Mouse (Mus musculus) kidney, postnatal 10 days (tissue): Measurements from ENCODE around the gene Setd6.
A peak's percentile ranks its signal among the peaks of the same experiment; 100 is the strongest.

ENCODE experiments used
- DNase-seq: peaks from one replicate; pipeline ENCODE4 v3.0.0; 2021; ENCODE audit warnings: mixed read lengths

Gene Setd6

GRCm38 (mm10) chr8:95711029-95711428 is 4.7 kb upstream of the Setd6 start:
- no peak for DNase-seq

- no peak for DNase-seq
Measured at GRCm38 (mm10) chr8:95712395-95712794, 3.3 kb upstream of the Setd6 start.

- DNase-seq = peak; percentile 78
Measured at GRCm38 (mm10) chr8:95713100-95714010, 2.3 kb upstream of the Setd6 start.

- no peak for DNase-seq
Measured at GRCm38 (mm10) chr8:95714367-95714766, 1.3 kb upstream of the Setd6 start.

- no peak for DNase-seq
Measured at GRCm38 (mm10) chr8:95714837-95715413, 756 bp upstream of the Setd6 start.

- no peak for DNase-seq
Measured at GRCm38 (mm10) chr8:95716546-95717335, 1.1 kb downstream of the Setd6 start.

- no peak for DNase-seq
Measured at GRCm38 (mm10) chr8:95727625-95728024, 11.9 kb downstream of the Setd6 start.

- no peak for DNase-seq
Measured at GRCm38 (mm10) chr8:95738596-95738995, 22.9 kb downstream of the Setd6 start.

- no peak for DNase-seq
Measured at GRCm38 (mm10) chr8:95741732-95742131, 26.1 kb downstream of the Setd6 start.

GRCm38 (mm10) chr8:95748028-95748427 is 32.3 kb downstream of the Setd6 start:
- DNase-seq = no peak

GRCm38 (mm10) chr8:95751924-95752323 is 36.2 kb downstream of the Setd6 start:
- no peak for DNase-seq

GRCm38 (mm10) chr8:95760323-95760722 is 44.6 kb downstream of the Setd6 start:
- no peak for DNase-seq

- DNase-seq = no peak
Measured at GRCm38 (mm10) chr8:95764133-95764532, 48.5 kb downstream of the Setd6 start.
